Mouse (Mus musculus): ENCODE measurements around the gene Retreg1. TPM values are rescaled to one million over a fixed set of nuclear protein-coding genes. Genes with fewer than 3 reads are reported as not detected.

Gene Retreg1
- total RNA-seq, 1 experiment, result 7.1 TPM

DNA sequence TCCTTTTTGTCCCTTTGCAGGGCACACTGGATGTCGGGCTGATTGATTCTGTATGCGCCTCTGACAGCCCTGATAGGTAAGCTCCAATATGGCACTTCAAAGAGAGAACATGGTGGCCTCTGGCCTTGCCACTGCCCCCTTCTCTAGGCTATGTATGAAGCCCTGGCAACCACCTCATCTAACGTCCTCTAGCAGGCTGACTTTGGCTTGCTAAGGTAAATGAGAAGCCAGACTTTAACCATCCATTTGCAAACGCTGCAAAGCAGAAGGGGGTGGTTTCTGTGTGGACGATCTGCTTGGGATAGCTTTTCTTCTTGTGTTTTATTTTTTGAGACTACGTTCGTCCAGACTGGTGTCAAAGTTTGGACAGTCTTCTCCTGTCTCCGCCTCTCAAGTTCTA, 45.8 kb upstream of the Retreg1 start:
- in situ Hi-C loops (cut with MboI; ENCODE audit: low sequenced_read_pairs in 2 of 2, unreplicated experiment in 2 of 2), result no loop called here
- H3K9me3 ChIP-seq (ENCODE audit: control insufficient read depth, insufficient read depth, low read depth, low read length), result no peaks in the 10 kb centered on the region

DNA sequence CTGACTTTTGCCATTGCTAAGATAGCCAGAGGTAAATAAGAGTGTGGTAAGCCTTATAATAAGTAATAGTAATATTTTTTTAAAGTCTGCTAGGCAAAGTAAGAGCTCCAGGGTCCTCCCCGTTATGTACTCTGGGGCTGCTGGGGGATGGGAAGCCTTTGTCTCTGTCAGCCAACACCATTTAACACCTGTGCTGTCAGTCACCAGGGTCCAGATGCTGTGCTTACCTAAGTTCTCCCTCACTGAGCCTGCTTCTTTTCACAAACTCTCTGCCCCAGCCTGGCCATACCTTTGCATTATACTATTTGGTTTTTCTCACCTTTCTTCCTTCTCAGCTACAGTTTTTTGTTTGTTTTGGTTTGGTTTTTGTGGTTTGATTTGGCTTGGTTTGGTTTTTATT, 45.1 kb upstream of the Retreg1 start:
- H3K27ac ChIP-seq (ENCODE audit: insufficient read depth, low read depth, low read length, poor library complexity, severe bottlenecking), result no peak overlapping the region
- in situ Hi-C loops (cut with MboI; ENCODE audit: low sequenced_read_pairs in 2 of 2, unreplicated experiment in 2 of 2), result no loop called here
- H3K9ac ChIP-seq (ENCODE audit: insufficient read depth, low read depth, low read length, poor library complexity, severe bottlenecking), result no peak overlapping the region
- H3K4me1 ChIP-seq (ENCODE audit: control insufficient read depth in 2 of 2, insufficient read depth in 2 of 2, low read length in 2 of 2, poor library complexity in 1 of 2), result no peaks in the 10 kb centered on the region
- no peak for DNase-seq (ENCODE audit: low read depth, low spot score)
- TF ChIP-seq CHD2 (IDR thresholded peaks at IDR 0.05; ENCODE audit: low read depth, low read length), result no peak
- no peak overlapping the region for H3K4me3 ChIP-seq (ENCODE audit: insufficient read depth in 1 of 2, low read depth in 1 of 2, low read length in 2 of 2, poor library complexity in 1 of 2, severe bottlenecking in 1 of 2)
- peaks cover 76% of the 10 kb centered on the region for H3K36me3 ChIP-seq (ENCODE audit: control insufficient read depth, insufficient read depth, low read length, poor library complexity, severe bottlenecking)
- no peaks in the 10 kb centered on the region for H3K9me3 ChIP-seq (ENCODE audit: control insufficient read depth, insufficient read depth, low read depth, low read length)

More for the DNA sequence above, 45.8 kb upstream of the Retreg1 start:
- Histone ChIP-seq H3K9ac (ENCODE audit: insufficient read depth, low read depth, low read length, poor library complexity, severe bottlenecking) (no peak overlapping the region), H3K36me3 (ENCODE audit: control insufficient read depth, insufficient read depth, low read length, poor library complexity, severe bottlenecking) (peaks cover 75% of the 10 kb centered on the region), H3K4me3 (ENCODE audit: insufficient read depth in 1 of 2, low read depth in 1 of 2, low read length in 2 of 2, poor library complexity in 1 of 2, severe bottlenecking in 1 of 2) (no peak overlapping the region), H3K27ac (ENCODE audit: insufficient read depth, low read depth, low read length, poor library complexity, severe bottlenecking) (no peak overlapping the region), H3K4me1 (ENCODE audit: control insufficient read depth in 2 of 2, insufficient read depth in 2 of 2, low read length in 2 of 2, poor library complexity in 1 of 2) (no peaks in the 10 kb centered on the region)
- TF ChIP-seq ZC3H11A (IDR thresholded peaks at IDR 0.05; ENCODE audit: borderline replicate concordance, low read depth, low read length), result no peak
- TF ChIP-seq HCFC1 (IDR thresholded peaks at IDR 0.05; ENCODE audit: borderline replicate concordance, insufficient read depth, low read length), result no peak
- no peak for TF ChIP-seq MAFK (IDR thresholded peaks at IDR 0.05; ENCODE audit: insufficient read depth, low read depth, low read length)
- no peak for TF ChIP-seq CHD2 (IDR thresholded peaks at IDR 0.05; ENCODE audit: low read depth, low read length)
- no peak for TF ChIP-seq ZNF384 (IDR thresholded peaks at IDR 0.05; ENCODE audit: low read depth, low read length)
- no peak for DNase-seq (ENCODE audit: low read depth, low spot score)

DNA sequence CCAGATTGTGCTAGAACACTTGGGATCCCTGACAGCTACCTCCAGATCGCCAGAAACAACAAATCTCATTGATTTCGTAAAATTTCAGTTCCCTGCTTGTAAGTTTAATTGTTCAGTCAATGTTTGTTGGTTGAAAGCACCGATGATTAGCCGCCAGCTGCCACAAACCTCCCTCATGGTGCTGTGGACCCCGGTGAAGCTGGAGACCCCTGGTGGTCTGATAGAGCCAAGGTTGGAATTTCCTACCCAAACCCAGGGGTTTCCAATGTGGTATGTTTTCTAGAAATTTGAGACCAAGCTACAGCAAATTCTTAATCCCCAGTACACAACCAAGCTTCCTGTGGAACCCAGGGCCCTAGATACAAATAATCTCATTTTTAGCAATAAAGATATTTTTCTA, 41.3 kb upstream of the Retreg1 start:
- no peak for DNase-seq (ENCODE audit: low read depth, low spot score)
- Histone ChIP-seq H3K27ac (ENCODE audit: insufficient read depth, low read depth, low read length, poor library complexity, severe bottlenecking) (no peak overlapping the region), H3K9ac (ENCODE audit: insufficient read depth, low read depth, low read length, poor library complexity, severe bottlenecking) (no peak overlapping the region), H3K36me3 (ENCODE audit: control insufficient read depth, insufficient read depth, low read length, poor library complexity, severe bottlenecking) (peaks cover 86% of the 10 kb centered on the region), H3K4me3 (ENCODE audit: insufficient read depth in 1 of 2, low read depth in 1 of 2, low read length in 2 of 2, poor library complexity in 1 of 2, severe bottlenecking in 1 of 2) (no peak overlapping the region), H3K4me1 (ENCODE audit: control insufficient read depth in 2 of 2, insufficient read depth in 2 of 2, low read length in 2 of 2, poor library complexity in 1 of 2) (0 out of 4 replicates have a peak, but pooled peaks cover 0 to 2% of the 10 kb centered on the region in 2 experiments), H3K9me3 (ENCODE audit: control insufficient read depth, insufficient read depth, low read depth, low read length) (no peaks in the 10 kb centered on the region)
- TF ChIP-seq MAFK (IDR thresholded peaks at IDR 0.05; ENCODE audit: insufficient read depth, low read depth, low read length) (no peak), ZNF384 (IDR thresholded peaks at IDR 0.05; ENCODE audit: low read depth, low read length) (no peak), CHD2 (IDR thresholded peaks at IDR 0.05; ENCODE audit: low read depth, low read length) (no peak), HCFC1 (IDR thresholded peaks at IDR 0.05; ENCODE audit: borderline replicate concordance, insufficient read depth, low read length) (no peak), ZC3H11A (IDR thresholded peaks at IDR 0.05; ENCODE audit: borderline replicate concordance, low read depth, low read length) (no peak)
- in situ Hi-C loops (cut with MboI; ENCODE audit: low sequenced_read_pairs in 2 of 2, unreplicated experiment in 2 of 2), result loop anchor here in 1 of 2 experiments (10.0 kb wide), 1 partner anchor 153 kb away; no protein-coding TSS in a partner anchor

DNA sequence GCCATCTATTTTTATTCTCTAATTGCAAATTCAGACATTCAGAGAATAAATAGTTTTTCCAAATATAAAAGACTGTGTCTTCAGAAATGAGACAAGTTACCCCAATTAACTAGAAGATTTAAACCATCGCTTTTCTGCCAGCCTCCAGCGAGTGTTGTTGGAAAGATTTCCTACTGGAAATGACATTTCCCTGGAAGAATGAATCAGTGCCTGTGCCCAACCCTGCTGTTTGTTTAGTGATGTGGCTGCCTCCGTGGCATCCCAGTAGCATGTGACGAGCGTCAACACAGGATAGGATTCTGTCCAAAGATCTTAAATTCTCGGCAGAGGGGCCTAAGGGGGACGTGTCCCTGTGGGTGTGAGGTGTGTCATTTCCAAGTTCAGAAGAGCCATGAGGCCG, 40.8 kb upstream of the Retreg1 start:
- peaks cover 87% of the 10 kb centered on the region for H3K36me3 ChIP-seq (ENCODE audit: control insufficient read depth, insufficient read depth, low read length, poor library complexity, severe bottlenecking)
- H3K4me1 ChIP-seq (ENCODE audit: control insufficient read depth in 2 of 2, insufficient read depth in 2 of 2, low read length in 2 of 2, poor library complexity in 1 of 2), result 0 out of 4 replicates have a peak, but pooled peaks cover 0 to 2% of the 10 kb centered on the region in 2 experiments

DNA sequence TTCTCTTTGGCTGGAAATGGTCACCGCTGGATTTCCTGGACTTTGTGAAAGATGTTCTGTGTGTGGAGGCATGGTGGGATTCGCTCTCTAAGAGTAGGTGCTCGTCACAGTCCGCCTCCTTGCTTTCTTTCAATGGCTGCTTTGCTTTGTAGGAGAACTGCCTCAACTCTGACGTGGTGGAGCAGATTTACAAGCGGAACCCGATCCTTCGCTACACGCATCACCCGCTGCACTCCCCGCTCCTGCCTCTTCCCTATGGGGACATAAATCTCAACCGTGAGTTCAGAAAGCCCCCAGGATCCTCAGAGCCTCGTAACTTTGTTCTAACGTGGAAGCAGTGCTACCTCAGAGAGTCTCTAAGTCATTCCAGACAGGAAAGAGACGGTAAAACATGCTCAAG, 39.9 kb upstream of the Retreg1 start:
- peaks cover 89% of the 10 kb centered on the region for H3K36me3 ChIP-seq (ENCODE audit: control insufficient read depth, insufficient read depth, low read length, poor library complexity, severe bottlenecking)
- in situ Hi-C loops (cut with MboI; ENCODE audit: low sequenced_read_pairs in 2 of 2, unreplicated experiment in 2 of 2), result loop anchor here in 1 of 2 experiments (10.0 kb wide), 1 partner anchor 152 kb away; no protein-coding TSS in a partner anchor
- TF ChIP-seq ZC3H11A (IDR thresholded peaks at IDR 0.05; ENCODE audit: borderline replicate concordance, low read depth, low read length) (no peak), ZNF384 (IDR thresholded peaks at IDR 0.05; ENCODE audit: low read depth, low read length) (no peak), MAFK (IDR thresholded peaks at IDR 0.05; ENCODE audit: insufficient read depth, low read depth, low read length) (no peak), CHD2 (IDR thresholded peaks at IDR 0.05; ENCODE audit: low read depth, low read length) (no peak), HCFC1 (IDR thresholded peaks at IDR 0.05; ENCODE audit: borderline replicate concordance, insufficient read depth, low read length) (no peak)

More for the DNA sequence above, 40.8 kb upstream of the Retreg1 start:
- no peak overlapping the region for H3K4me3 ChIP-seq (ENCODE audit: insufficient read depth in 1 of 2, low read depth in 1 of 2, low read length in 2 of 2, poor library complexity in 1 of 2, severe bottlenecking in 1 of 2)
- in situ Hi-C loops (cut with MboI; ENCODE audit: low sequenced_read_pairs in 2 of 2, unreplicated experiment in 2 of 2), result loop anchor here in 1 of 2 experiments (10.0 kb wide), 1 partner anchor 153 kb away; no protein-coding TSS in a partner anchor
- no peak for TF ChIP-seq HCFC1 (IDR thresholded peaks at IDR 0.05; ENCODE audit: borderline replicate concordance, insufficient read depth, low read length)
- TF ChIP-seq CHD2 (IDR thresholded peaks at IDR 0.05; ENCODE audit: low read depth, low read length), result no peak
- TF ChIP-seq ZC3H11A (IDR thresholded peaks at IDR 0.05; ENCODE audit: borderline replicate concordance, low read depth, low read length), result no peak
- no peak for TF ChIP-seq ZNF384 (IDR thresholded peaks at IDR 0.05; ENCODE audit: low read depth, low read length)
- no peak for TF ChIP-seq MAFK (IDR thresholded peaks at IDR 0.05; ENCODE audit: insufficient read depth, low read depth, low read length)
- DNase-seq (ENCODE audit: low read depth, low spot score), result no peak
- no peak overlapping the region for H3K27ac ChIP-seq (ENCODE audit: insufficient read depth, low read depth, low read length, poor library complexity, severe bottlenecking)
- H3K9ac ChIP-seq (ENCODE audit: insufficient read depth, low read depth, low read length, poor library complexity, severe bottlenecking), result no peak overlapping the region
- no peaks in the 10 kb centered on the region for H3K9me3 ChIP-seq (ENCODE audit: control insufficient read depth, insufficient read depth, low read depth, low read length)

More for the DNA sequence above, 39.9 kb upstream of the Retreg1 start:
- no peak overlapping the region for H3K27ac ChIP-seq (ENCODE audit: insufficient read depth, low read depth, low read length, poor library complexity, severe bottlenecking)
- H3K9me3 ChIP-seq (ENCODE audit: control insufficient read depth, insufficient read depth, low read depth, low read length), result no peaks in the 10 kb centered on the region
- no peak overlapping the region for H3K9ac ChIP-seq (ENCODE audit: insufficient read depth, low read depth, low read length, poor library complexity, severe bottlenecking)
- H3K4me1 ChIP-seq (ENCODE audit: control insufficient read depth in 2 of 2, insufficient read depth in 2 of 2, low read length in 2 of 2, poor library complexity in 1 of 2), result 0 out of 4 replicates have a peak, but pooled peaks cover 0 to 2% of the 10 kb centered on the region in 2 experiments
- DNase-seq (ENCODE audit: low read depth, low spot score), result no peak
- no peak overlapping the region for H3K4me3 ChIP-seq (ENCODE audit: insufficient read depth in 1 of 2, low read depth in 1 of 2, low read length in 2 of 2, poor library complexity in 1 of 2, severe bottlenecking in 1 of 2)
